Mouse (Mus musculus) myocyte (in vitro differentiated cells): ENCODE results near the gene Ube2o. TPM values are rescaled to one million over a fixed set of nuclear protein-coding genes. Genes with fewer than 3 reads are reported as not detected.

ENCODE experiments used
- H3K27me3 ChIP-seq: one replicate; pipeline ENCODE4 v1.6.1; 2011; ENCODE audit not compliant: control insufficient read depth, insufficient read depth, insufficient read length
- H3K36me3 ChIP-seq: one replicate; pipeline ENCODE4 v1.6.1; 2011; ENCODE audit not compliant: control insufficient read depth, insufficient read depth
- H3K4me2 ChIP-seq: one replicate; pipeline ENCODE4 v1.6.1; 2011; ENCODE audit warnings: low read depth, control low read depth
- H3K4me3 ChIP-seq: one replicate; pipeline ENCODE4 v1.5.1; 2011; ENCODE audit warnings: mild to moderate bottlenecking, control low read depth, moderate library complexity
- H3K79me2 ChIP-seq: one replicate; pipeline ENCODE4 v1.6.1; 2011; ENCODE audit not compliant: control insufficient read depth, insufficient read depth
- H3ac ChIP-seq: one replicate; pipeline ENCODE4 v1.6.1; 2011; ENCODE audit not compliant: control insufficient read depth, insufficient read length
- CEBPB ChIP-seq: IDR thresholded peaks from 2 replicates; pipeline ENCODE4 v1.6.1; 2011; ENCODE audit warnings: mild to moderate bottlenecking, moderate library complexity; ENCODE audit not compliant: poor library complexity, insufficient read depth, severe bottlenecking
- E2F4 ChIP-seq: IDR thresholded peaks from one replicate; pipeline ENCODE4 v1.6.1; 2011; ENCODE audit warnings: mild to moderate bottlenecking, control low read depth, moderate library complexity; ENCODE audit not compliant: insufficient read depth
- MAX ChIP-seq: IDR thresholded peaks from one replicate; pipeline ENCODE4 v1.6.1; 2011; ENCODE audit warnings: low read depth, mild to moderate bottlenecking, control low read depth
- MYOD1 ChIP-seq, 3 experiments: IDR thresholded peaks; one replicate each; pipeline ENCODE4 v1.6.1; 2011; ENCODE audit warnings: control low read depth in 2 of 3, low read depth in 2 of 3, mild to moderate bottlenecking in 2 of 3, moderate library complexity in 1 of 3; ENCODE audit not compliant: insufficient read length in 2 of 3, control insufficient read depth in 1 of 3
- MYOG ChIP-seq, 3 experiments: IDR thresholded peaks; one replicate each; pipeline ENCODE4 v1.6.1; 2011; ENCODE audit warnings: control low read depth in 2 of 3, low read depth in 2 of 3, mild to moderate bottlenecking in 2 of 3; ENCODE audit not compliant: insufficient read length in 2 of 3, control insufficient read depth in 1 of 3, insufficient read depth in 1 of 3
- POLR2A ChIP-seq: IDR thresholded peaks from one replicate; pipeline ENCODE4 v1.6.1; 2011; ENCODE audit warnings: low read depth, mild to moderate bottlenecking, control low read depth, moderate library complexity; ENCODE audit not compliant: insufficient read length
- POLR2AphosphoS2 ChIP-seq: IDR thresholded peaks from one replicate; pipeline ENCODE4 v1.6.1; 2011; ENCODE audit warnings: low read depth, control low read depth; ENCODE audit not compliant: insufficient read length
- REST ChIP-seq: IDR thresholded peaks from one replicate; pipeline ENCODE4 v1.6.1; 2011; ENCODE audit warnings: mild to moderate bottlenecking, control low read depth, moderate library complexity; ENCODE audit not compliant: insufficient read depth, insufficient read length
- SRF ChIP-seq: IDR thresholded peaks from one replicate; pipeline ENCODE4 v1.6.1; 2011; ENCODE audit warnings: low read depth; ENCODE audit not compliant: control insufficient read depth, insufficient read length
- TCF12 ChIP-seq: IDR thresholded peaks from one replicate; pipeline ENCODE4 v1.6.1; 2011; ENCODE audit warnings: mild to moderate bottlenecking, control low read depth; ENCODE audit not compliant: poor library complexity, insufficient read depth, severe bottlenecking
- TCF3 ChIP-seq: IDR thresholded peaks from one replicate; pipeline ENCODE4 v1.6.1; 2011; ENCODE audit warnings: low read depth, control low read depth; ENCODE audit not compliant: insufficient read length
- USF1 ChIP-seq: IDR thresholded peaks from one replicate; pipeline ENCODE4 v1.6.1; 2011; ENCODE audit warnings: low read depth, mild to moderate bottlenecking, control low read depth, moderate library complexity
- polyA plus RNA-seq: library from polyadenylated mRNA; unstranded; fragments of >200 nt; fragmentation: generic; extraction: Trizol; gene quantifications from one replicate; pipeline ENCODE4 v1.2.1, GENCODE M21; 2012; ENCODE audit warnings: missing spikeins

The Ube2o gene
- polyA plus RNA-seq, 1 experiment, result 27.1 TPM

DNA sequence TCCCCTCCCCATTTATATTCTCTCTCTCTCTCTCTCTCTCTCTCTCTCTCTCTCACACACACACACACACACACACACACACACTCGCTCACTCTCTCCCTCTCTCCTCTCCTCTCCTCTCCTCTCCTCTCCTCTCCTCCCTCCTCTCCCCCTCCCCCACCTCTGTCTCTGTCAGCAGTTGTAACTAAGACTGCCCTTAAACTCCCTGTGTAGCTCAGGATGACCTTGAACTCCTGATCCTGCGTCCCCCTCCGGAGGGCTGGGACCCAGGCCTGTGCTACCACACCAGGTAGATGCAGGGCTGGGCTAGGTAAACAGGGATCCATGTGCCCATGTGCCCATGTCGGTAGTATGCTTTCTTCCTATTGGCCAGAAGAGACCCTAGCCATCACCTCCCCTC is 10.4 kb upstream of the Ube2o start:
- TF ChIP-seq POLR2A (no peak), POLR2AphosphoS2 (no peak), CEBPB (no peak), REST (no peak), E2F4 (no peak), TCF3 (no peak), MYOD1 (IDR thresholded peaks at IDR 0.05; ENCODE audit: control insufficient read depth in 1 of 3, insufficient read length in 2 of 3, low read depth in 2 of 3) (no peak), MYOG (IDR thresholded peaks at IDR 0.05; ENCODE audit: control insufficient read depth in 1 of 3, insufficient read depth in 1 of 3, insufficient read length in 2 of 3, low read depth in 2 of 3) (no peak), USF1 (no peak), MAX (no peak), TCF12 (no peak), SRF (no peak)
- no peak overlapping the region for H3K4me3 ChIP-seq
- no peak overlapping the region for H3ac ChIP-seq
- H3K4me2 ChIP-seq, result no peak overlapping the region
- H3K36me3 ChIP-seq, result no peaks in the 10 kb centered on the region
- no peaks in the 10 kb centered on the region for H3K27me3 ChIP-seq
- H3K79me2 ChIP-seq, result no peaks in the 10 kb centered on the region

DNA sequence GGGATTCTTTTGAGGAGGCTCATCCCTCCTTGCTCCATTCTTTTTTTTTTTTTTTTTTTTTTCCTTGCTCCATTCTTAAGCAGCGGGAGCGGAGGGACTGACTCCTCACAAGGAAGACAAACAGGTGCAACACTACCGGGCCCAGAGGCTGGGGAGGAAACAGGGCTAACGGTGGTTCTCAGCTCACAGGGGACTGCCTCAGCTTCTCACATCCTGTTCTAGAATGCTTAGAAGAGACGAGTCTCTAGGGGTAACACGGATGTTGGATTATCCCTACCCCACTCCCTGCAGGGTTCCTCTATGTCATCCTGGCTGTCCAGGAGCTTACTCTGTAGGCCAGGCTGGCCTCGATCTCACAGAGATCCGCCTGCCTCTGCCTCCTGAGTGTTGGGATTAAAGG is 8.3 kb upstream of the Ube2o start:
- Histone ChIP-seq H3K4me3 (no peak overlapping the region), H3K36me3 (no peaks in the 10 kb centered on the region), H3K79me2 (no peaks in the 10 kb centered on the region), H3K27me3 (no peaks in the 10 kb centered on the region), H3K4me2 (no peak overlapping the region), H3ac (no peak overlapping the region)
- TF ChIP-seq REST (no peak), POLR2A (no peak), MAX (no peak), TCF12 (no peak), USF1 (no peak), POLR2AphosphoS2 (no peak), E2F4 (no peak), MYOG (IDR thresholded peaks at IDR 0.05; ENCODE audit: control insufficient read depth in 1 of 3, insufficient read depth in 1 of 3, insufficient read length in 2 of 3, low read depth in 2 of 3) (no peak), SRF (no peak)

DNA sequence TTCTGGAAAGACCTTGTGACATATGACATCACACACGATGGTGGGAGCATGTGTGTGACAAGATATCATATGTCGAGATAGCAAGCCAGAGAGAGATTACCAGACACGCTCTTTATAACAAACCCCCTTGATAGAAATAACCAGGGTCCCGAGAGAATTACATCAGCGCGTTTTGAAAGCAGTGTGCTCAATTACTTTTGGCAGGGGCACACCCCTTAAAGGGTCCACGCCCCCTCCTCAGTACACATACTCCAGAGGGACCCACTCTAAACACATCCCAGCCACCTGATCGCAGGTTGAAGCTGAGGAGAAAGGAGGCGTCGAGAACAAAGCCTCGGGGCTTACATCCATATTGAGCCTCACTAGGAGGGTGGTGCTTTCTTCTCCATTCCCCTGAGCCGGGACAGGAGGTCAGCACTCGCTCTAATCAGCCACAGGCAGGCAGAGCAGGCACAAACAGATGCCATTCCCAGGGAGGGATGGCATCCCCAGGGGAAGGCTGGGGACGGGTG is 7.8 kb upstream of the Ube2o start:
- Histone ChIP-seq H3K4me3 (no peak overlapping the region), H3ac (no peak overlapping the region), H3K4me2 (peak overlapping the region; percentile 2), H3K27me3 (no peaks in the 10 kb centered on the region), H3K79me2 (no peaks in the 10 kb centered on the region), H3K36me3 (no peaks in the 10 kb centered on the region)
- TF ChIP-seq E2F4, result no peak
- TF ChIP-seq CEBPB, result no peak
- TF ChIP-seq TCF12, result no peak
- no peak for TF ChIP-seq MYOG (IDR thresholded peaks at IDR 0.05; ENCODE audit: control insufficient read depth in 1 of 3, insufficient read depth in 1 of 3, insufficient read length in 2 of 3, low read depth in 2 of 3)
- no peak for TF ChIP-seq TCF3
- TF ChIP-seq SRF, result no peak
- no peak for TF ChIP-seq REST
- TF ChIP-seq POLR2AphosphoS2, result no peak
- no peak for TF ChIP-seq USF1
- TF ChIP-seq MAX, result no peak
- TF ChIP-seq POLR2A, result no peak
- no peak for TF ChIP-seq MYOD1 (IDR thresholded peaks at IDR 0.05; ENCODE audit: control insufficient read depth in 1 of 3, insufficient read length in 2 of 3, low read depth in 2 of 3)

DNA sequence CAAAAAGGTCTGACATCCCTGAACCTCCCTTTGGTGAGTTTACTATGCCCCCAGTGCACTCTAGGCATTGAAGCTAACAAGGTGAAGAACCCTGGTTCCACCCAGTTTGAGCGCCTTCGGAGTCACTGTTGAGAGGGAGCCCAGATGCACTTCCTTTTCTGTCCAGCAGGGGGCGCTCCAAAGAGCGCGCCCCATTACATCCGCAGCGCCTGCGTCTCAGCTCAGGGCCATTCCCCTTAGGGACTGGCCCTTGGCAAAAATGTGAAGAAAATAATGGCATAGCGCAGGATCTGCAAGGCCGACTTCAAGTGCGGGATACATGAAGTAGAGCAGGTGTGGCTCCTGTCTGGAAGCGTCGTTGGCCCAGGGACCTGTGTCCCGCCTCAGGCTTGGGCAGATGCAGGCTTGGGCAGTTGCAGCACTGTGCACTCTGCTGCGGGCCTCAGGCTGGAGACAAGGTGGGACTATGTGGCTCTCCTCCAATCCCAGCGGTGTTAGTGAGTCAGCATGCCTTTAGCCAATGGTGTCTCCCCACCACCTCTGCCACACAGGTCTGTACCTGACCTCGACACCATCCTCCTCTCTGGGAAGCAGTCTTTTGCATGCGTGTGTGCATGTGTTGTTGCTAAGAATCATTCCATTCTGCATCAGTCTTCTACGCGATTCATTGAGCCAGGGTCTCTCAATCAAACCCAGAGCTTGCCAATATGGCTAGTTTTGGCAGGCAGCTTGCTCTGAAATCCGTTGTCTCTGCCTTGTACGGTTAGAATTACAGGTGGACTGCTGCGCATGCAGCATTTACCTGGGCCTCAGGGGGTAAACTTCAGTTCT is 5.8 kb upstream of the Ube2o start:
- Histone ChIP-seq H3K79me2 (no peaks in the 10 kb centered on the region), H3K27me3 (no peaks in the 10 kb centered on the region), H3K4me2 (no peak overlapping the region), H3K4me3 (no peak overlapping the region), H3K36me3 (no peaks in the 10 kb centered on the region), H3ac (no peak overlapping the region)
- TF ChIP-seq POLR2AphosphoS2 (no peak), POLR2A (no peak), CEBPB (no peak), E2F4 (no peak), MYOG (IDR thresholded peaks at IDR 0.05; ENCODE audit: control insufficient read depth in 1 of 3, insufficient read depth in 1 of 3, insufficient read length in 2 of 3, low read depth in 2 of 3) (no peak), SRF (no peak), TCF3 (no peak), TCF12 (no peak), REST (no peak), MAX (no peak), USF1 (no peak), MYOD1 (IDR thresholded peaks at IDR 0.05; ENCODE audit: control insufficient read depth in 1 of 3, insufficient read length in 2 of 3, low read depth in 2 of 3) (no peak)
